Mouse (Mus musculus) adipocyte (in vitro differentiated cells): Measurements from ENCODE around the gene Arnt2.

Experiments
- DNase-seq: peaks from one replicate; pipeline ENCODE4 v3.0.0-alpha.2; 2016; ENCODE audit warnings: low spot score

Gene Arnt2

DNA sequence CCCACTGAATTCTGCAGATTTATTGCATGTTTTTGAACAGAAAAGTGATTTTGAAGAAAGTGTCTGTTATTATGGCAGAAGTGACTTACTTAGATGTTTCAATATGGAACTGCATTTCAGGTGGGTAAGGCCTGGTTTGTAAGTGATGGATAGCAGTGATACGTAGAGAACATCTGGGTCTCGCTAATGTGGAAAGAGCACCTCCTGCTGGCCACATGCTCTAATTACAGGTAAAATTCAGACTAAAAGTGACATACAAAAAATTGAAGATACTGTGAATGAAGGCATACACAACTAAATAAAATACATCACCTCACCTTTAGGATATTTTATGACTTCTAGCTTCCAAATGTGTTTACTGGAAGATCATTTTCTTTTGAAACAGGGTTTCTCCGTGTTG is 66.8 kb downstream of the Arnt2 start:
- DNase-seq: no peak

DNA sequence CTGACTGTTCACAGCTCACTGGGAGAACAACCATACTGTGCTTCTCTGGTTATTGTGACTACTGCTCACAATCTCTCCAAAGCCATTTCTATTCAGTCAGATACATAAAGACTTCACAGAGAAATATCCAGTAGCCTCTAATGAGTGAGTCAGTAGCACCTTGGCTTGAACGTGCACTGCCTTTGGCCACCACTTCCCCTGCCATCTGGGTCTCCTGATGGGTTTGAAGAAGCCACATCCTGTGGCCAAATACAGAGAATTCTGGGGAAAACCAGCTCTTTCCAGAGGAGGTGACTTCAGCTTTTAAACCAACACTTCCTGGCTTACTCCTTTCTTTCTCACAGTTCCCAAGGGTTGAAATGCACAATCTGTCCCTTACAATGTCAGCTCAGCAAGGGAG is 69.0 kb downstream of the Arnt2 start:
- DNase-seq: no peak

DNA sequence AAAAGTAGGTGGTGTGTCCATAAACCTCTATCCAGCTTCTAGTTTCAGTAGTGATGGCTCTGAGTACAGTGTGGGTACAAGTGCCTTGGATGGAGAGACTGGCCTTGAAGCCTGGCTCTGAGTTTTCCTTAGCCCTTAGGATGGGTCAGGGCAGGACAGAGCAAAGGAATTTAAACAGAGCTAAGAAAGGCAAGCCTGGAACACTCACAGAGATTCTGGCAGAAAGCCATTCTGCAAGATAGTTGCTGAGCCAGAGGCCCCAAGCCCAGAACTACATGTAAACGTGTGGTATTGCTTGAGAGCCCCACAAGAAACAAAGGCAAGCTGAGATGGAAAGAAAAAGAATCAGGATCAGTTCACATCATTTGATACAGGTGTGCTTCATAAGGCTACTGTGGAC is 70.8 kb downstream of the Arnt2 start:
- peak; percentile 14 for DNase-seq

DNA sequence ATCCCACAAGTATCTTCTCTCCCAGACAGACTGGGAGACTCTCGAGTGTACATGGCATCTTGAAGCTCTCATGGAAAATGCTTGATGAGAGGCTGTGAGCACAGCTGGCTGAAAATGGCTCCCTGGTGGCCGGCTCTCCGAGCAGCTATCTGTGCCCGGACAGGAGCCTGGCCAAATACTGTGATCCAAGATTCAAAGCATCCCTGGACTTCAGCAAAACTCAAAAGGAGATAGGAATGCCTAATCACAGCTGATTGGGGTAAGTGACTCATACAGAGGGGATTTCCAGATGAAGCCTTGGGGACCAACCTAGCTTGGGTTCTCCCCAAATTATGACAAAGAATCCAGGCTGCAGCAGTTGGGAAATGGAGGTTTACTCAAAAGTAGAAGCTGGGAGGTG is 72.2 kb downstream of the Arnt2 start:
- no peak for DNase-seq

DNA sequence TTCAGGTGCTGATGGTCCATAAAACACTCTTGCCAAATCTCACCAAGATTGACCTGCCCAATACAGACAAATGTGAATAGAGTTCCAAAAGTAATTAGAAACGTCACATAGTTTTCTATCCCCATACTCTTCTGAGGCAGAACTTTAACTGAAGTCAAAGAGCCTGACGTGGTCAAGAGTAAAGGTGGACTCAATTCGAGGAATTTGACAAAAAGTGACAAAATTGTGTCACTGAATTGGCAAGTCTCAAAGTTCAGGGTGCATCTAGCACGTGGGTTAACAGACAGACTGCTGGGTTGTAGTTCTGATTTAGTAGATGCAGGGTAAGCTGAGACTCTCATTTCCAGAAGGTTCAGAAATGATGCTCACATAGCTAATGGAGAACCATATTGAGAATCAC is 73.1 kb downstream of the Arnt2 start:
- DNase-seq: no peak

DNA sequence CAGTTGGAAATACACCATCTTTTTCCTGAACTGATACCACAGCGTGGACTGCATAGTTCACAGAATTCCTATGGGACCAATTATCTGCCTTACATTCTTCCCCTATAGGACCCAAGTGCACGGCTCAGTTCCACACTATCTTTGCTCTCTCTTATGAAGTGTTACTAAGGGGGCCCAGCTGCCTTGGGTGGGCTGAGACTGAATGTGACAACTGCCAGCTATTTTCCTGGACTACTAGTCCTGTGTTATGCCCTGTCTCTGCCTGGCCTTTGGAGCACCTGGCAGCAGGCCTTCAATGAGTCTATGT is 73.4 kb downstream of the Arnt2 start:
- no peak for DNase-seq

DNA sequence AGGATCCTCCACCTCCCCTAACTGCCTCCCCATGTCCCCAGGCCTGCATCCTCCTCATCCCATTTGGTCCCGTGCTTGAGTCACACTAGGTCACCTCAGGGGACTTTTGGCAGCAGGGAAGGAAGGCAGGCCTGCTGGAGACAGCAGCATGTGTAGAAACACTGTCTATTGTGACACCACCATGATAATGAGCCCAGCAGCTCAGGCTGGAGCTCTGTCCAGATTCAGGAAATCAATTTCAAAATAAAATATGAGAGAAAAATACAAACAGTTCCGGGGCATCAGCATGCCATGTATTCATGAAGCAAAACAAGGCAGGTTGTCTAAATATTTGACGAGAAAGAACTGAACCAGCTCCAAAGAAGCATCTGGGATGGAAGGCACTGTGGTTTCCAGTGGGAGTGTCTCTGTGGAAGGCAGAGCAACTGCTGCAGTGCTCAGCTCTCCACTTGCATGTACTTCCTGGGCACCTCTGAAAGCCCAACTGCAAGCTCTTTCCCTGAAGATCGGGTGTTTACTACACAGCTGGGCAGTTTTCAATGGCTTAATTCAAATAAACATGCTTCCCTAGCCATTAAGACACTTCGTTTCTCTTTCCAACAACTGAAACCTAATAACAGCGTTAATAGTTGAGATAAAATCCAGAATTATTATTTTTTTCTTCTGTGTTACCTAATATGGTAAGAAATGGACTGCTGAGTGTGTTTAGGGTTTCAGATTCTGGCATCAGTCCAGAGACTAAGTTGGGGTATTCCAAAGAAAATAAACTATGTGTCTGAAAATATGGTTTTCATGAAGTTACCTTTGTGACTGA is 74.0 kb downstream of the Arnt2 start:
- DNase-seq: peak; percentile 40

DNA sequence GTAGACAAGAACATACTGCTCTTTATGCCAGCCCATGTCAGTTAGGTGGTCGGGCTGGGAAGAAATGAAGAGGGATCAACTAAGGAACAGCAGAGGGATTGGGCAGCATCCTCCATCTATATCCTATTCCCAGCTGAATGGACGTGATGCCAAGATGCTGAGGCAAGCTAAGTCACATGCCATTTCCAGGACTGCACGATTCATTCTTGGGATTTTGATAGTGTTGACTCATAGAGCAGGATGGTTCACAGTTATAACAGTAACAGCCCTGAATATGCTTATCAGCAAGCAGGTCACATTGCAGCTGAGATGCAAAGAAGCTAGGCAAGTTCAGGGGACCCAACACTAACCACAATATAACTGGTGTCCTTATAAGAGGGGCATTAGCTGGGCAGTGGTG is 76.0 kb downstream of the Arnt2 start:
- peak; percentile 5 for DNase-seq

DNA sequence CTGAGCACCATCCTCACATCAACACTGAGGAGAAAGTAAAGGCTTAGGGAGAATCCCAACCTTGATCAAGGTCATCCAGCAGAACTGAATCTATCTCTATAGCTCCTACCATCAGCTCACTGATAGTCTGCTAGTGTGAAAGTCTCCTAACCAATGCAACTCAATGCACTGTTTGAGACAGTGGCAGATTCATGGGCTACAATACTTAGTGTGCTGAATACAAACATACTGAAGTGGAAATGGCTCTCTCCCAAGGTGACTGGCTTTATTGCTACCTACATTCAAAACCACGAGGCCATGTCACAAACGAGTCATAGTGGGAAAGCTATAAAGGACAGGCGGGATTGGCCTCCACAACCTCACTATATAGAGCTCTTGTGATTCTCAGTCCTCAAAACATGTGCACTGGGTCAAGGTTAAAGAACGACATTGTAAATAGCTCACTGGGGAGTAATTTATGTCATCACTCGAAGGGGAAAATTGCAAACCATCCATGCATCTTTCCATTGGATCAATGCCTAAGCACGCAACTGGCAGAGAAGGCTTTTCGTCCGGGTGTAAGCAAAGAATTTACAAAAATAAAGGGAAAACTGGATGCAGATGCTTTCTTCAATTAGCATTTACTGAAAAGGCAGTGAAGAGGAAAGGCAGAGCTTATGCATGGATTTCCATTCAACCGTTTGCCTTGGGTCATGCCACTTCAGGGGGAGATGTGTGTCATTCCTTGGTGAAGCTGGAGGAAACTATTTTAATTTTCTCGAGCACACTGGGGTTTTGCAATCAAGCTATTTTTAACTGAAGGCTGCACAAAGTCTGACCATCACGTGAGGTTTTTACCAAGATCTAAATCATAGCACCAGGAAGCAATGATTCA is 77.4 kb downstream of the Arnt2 start:
- DNase-seq: peak; percentile 54

DNA sequence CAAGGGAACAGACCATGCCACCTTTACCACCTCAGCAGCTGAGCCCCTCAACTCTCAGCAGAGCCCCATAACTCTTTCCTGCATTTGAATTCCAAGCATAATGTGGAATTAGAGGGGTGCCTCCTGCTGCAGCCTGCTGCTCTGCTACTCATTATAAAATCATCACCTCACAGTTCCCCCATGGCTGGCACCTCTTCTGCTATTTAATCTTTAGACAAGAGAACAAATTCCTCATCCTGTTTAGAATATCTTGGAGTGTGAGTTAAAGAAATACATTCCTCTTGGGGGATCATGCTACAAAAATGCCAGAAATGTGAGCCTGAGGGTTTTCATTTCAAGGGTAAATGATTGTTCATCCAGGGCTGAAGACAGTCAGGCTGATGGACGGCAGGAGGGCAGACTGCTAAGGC is 80.8 kb downstream of the Arnt2 start:
- no peak for DNase-seq

DNA sequence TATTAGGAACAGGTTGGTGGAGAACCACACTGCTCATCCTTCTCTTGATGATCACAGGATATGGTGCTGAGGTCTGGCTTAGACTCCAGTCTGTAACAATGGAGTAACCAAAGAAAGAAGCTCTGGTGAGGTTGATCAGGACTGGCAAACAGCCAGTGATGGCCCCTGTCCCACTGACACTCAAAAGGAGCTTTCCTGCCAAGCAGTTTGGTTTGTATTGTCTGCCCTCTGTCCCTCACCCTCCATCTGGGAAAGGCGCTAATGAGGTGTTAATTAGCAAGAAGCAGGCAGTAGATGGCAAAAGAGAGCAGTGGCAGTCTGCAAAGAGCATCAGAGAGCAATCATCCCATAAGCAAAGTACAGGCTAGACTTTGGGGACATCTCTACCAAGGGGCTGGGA is 81.2 kb downstream of the Arnt2 start:
- no peak for DNase-seq

DNA sequence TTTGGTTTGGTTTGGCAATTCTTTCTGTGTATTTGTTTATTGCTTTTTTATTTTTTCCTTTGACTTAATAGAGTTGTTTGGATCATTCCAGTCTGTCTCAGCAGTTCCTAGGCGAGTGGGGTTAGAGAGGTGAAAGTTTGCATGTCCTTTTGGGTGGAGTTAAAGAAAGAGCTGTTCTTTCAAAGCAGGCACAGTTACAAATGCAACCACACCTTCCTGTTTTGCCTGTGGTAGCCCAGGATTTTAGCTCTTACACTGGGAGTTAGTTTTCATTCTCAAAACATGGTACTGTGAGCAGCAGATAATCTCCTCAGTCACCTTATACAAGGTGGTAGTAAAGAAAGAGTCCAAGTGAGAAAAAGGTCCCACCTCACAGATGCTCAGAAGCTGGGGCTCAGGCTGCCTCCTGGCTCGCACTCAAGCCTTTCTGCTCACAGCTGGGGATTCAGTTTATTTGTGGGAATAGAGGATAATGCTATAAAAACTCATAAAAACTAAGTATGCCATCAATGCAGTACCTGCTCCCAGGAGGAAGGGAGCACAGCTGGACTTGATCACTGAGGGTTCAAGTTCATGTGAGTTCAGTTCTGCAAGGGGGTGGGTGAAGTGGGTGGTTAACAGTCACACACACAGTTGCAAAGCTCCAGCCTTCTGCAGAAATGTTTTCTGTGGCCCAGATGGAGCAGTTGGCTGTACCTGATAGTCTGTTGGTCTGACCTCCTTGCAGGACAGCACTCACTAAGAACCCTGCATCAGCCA is 84.2 kb downstream of the Arnt2 start:
- no peak for DNase-seq

DNA sequence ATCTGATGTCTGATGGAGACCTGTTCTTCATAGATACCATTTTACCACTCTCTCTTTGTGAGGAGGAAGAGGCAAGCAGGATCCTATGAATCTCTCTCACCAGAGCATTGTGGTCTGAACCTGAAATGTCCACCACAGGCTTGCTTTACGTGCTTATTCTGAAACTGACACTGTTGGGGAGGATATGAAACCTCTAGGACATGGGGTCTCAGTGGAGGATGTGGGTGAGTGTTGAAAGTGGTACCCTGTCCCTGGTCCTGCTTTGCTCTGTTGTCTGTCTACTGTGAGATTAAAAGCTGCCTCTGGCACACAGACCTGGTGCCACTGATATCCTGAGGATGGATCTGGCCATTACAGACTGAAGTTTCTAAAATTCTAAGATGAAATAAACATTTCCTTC is 88.4 kb downstream of the Arnt2 start:
- DNase-seq: no peak

DNA sequence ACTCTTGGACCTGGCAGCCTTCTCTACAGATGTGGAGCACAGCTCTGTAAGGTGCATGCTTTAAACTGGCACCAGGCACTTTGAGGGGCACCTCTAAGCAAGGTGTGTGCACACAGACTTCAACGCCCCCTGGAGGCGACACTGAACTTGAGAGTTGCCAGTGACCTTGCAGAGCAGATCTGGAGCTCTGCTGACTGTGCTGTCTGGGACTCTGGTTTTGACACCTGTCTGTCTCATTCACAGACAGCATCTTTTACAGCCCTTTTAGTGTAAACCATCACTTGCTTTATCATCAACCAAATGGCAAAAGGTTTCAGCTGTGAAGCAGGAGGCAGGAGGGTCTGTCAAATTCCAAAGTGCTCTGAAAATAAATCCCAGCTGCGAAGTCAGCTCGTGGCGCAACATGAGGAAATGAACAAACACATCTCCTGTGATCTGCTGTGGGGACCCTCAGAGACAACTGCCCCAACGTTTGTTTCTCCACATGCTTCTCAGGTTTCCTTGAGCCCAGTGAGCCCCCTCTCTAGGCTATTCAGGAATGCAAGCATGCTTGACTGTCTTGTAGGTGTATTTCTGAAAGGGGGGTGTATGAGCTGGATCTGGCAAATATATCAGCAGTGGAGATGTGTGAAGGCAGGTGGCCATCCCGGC is 94.5 kb downstream of the Arnt2 start:
- DNase-seq: no peak

DNA sequence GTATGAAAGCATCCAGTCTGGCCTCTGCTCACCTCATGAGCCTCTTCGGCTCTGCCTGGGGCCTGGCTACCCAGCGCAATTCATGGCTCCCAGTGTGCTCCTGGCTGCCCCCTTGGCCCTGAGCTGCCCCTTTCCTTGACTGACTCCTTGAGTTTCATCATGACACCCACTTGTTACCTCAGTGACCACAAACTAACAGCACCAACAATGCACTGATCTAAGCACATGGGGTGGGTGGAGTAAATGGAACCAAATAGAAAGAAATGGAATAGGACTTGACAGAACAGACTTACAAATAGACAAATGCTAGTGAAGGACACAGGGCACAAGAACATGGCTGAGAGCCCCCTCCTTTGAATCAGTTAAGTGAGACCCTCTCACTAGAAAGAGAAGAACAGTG is 95.2 kb downstream of the Arnt2 start:
- no peak for DNase-seq

DNA sequence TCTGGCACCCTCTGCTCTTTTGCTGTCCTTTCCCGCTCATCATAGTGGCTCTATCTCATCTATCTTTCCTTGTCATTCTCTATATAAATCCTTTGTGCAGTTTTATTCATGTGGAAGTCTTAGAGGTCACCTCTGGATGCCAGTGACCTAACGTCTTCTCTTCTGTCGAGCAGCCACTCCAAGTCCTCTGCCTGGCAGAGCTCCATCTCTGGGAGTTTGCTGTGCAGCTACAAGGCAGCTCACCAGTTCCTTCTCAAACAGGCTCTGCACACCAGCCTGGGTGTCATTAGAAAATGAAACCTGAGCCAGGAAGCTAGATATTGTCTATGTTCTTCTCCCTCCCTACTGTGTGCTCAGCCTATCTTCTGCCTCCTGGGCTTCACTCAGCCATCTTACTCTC is 98.4 kb downstream of the Arnt2 start:
- peak; percentile 19 for DNase-seq

DNA sequence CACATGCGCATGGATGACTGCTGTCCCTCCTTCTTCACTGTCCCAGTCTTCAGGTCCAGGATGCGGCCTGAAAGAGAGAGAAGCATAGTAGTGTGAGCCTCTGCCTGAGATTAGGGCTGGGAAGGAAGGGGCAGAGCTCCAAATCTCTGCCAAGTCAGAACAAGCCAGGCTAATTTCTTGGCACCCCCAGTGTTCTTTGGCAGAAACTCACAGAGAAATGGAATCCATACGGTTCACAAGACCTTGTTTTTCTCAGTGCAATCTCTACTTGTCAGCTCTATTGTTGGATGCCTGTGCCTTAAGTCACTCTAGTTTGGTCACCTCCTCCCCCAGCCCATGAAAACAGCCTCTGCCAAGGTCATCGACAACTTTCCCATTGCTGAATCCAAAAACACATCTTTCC is 99.1 kb downstream of the Arnt2 start:
- DNase-seq: peak; percentile 72

DNA sequence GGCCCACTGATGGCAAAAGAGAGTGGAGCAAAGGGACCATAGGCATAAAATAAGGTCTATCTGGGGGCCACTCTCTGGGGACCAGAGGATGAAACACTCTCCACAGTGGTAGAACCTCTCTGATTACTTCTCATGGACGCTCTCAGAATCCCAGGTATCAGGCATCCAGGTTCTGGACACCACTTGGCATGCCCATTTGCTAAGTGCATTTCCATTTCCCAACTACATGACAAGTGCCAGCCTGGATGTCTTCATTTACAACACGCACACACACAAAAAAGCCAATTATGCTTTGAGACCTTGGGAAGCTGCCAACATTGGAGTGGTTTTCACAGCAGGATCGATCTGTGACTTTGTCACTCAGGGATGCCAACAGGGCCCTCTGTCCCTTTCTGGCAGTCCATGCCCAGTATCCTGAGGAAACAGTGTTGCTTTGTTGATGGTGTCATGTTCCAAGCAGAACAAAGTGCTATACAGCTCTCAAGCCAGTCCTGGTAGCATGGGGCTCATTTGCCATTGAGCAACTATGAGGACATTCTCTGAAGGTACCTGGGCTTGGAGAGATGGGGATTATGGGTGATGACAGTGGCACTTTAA is 102.5 kb downstream of the Arnt2 start:
- peak; percentile 20 for DNase-seq

DNA sequence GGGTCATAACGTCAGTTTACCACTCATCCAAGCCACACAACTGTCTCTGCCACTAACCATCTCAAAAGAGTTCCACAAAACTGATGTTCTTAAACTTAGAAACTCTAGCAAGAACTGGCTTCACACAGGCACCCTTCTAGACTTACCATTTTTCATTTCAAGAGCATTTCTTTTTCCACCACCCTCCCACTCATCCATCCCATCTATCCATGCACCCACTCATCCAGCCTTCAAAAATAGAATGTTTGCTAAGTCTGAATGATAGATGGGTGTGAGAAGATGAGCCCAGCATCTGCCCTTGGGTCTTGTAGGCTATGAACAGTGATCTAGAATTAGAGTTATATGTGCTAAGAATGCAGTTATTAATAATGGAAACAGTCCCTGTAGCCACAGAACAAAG is 109.7 kb downstream of the Arnt2 start:
- no peak for DNase-seq

DNA sequence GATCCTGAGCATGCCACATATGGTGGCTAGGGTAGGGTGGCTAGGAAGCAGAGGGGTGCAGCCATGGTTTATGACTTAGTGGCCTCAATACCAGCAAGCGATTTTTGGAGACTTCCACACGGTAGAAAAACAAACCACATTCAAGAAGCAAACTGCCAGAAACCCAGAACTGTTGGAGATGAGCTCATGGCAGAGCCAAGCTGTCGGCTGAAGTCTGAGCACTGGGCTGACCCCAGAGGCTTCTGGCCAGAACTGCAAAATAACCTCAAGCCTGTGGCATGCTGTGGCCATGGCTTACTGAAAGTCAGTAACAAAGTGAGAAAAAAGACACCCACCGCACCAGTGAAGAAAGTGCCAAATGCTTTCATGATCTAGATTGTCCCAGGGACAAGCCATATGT is 110.4 kb downstream of the Arnt2 start:
- DNase-seq: no peak

DNA sequence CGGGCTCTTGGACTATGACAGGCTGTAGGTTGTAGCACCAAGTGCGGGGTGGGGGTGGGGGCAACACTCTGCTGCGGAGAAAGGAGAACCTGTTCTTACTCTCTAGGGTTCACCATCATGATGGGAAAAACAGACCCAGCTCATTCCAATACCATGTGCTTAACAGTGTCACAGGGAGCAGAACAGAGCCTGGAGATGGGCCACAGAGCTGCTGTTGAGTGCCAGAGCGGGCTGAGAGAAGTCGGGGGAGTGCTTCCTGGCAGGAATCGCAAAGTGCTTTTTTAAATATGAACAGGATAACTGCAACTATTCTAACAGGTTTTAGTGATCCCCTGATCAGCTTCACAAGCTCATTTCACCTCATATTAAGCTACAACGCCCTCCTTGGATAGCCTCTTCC is 116.9 kb downstream of the Arnt2 start:
- no peak for DNase-seq

DNA sequence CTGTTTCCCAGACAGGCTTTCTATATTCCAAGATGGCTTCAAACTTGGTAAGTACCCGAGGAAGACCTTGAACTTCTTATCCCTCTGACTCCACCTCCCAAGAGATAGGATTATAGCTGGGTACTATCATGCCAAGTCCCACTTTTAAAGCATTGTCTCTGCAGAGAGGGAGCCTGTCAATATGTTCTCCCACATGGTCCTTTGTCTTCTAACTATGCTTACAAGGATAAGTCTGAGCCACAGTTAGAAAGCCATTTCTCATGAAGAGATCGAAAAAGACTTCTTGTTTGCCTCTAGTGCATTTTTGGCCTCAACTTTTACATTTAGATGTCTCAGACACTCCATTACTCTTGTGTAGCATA is 122.8 kb downstream of the Arnt2 start:
- DNase-seq: no peak
